Mouse (Mus musculus): Measurements from ENCODE around the gene Mcrs1. TPM values are rescaled to one million over a fixed set of nuclear protein-coding genes. Genes with fewer than 3 reads are reported as not detected.

The Mcrs1 gene
- total RNA-seq (2014; rRNA removed) (228 and 229 TPM in 2 replicates), polyA plus RNA-seq (2015; fragmentation: Nextera tagmentation; extraction: Ambion mirVana) (199 and 206 TPM in 2 replicates)

GRCm38 (mm10) chr15:99251626-99252380 is at the start of gene Mcrs1:
Mcrs1 (minus strand) TSS chr15:99251961.
- Histone ChIP-seq H3K27ac (peak within 1 kb of the TSS; percentile 94), H3K27me3 (ENCODE audit: insufficient read depth, low read length) (no peaks in the 10 kb centered on the region), H3K4me2 (ENCODE audit: low read depth, low read length) (peak within 1 kb of the TSS; percentile 60), H3K9me3 (ENCODE audit: low read length) (no peaks in the 10 kb centered on the region), H3K36me3 (ENCODE audit: insufficient read depth, low read length) (peaks cover 26% of the 10 kb centered on the region), H3K4me1 (ENCODE audit: insufficient read depth, low read length) (0 out of 2 replicates have a peak, but pooled peaks cover 3% of the 10 kb centered on the region), H3K9ac (replicated peaks; ENCODE audit: low read length) (peak within 1 kb of the TSS; percentile 51), H3K4me3 (ENCODE audit: low read length) (peak within 1 kb of the TSS; percentile 48)
- ATAC-seq (peak; percentile 95), DNase-seq (ENCODE audit: low spot score) (peak; percentile 100)
- 0 out of 2 replicates have a peak, but pooled peaks have one; percentile 15 for TF ChIP-seq CTCF (IDR thresholded peaks at IDR 0.05; ENCODE audit: low read depth)
- under 1% methylated on average over 52 of the region's 52 CpGs for WGBS

- no peak for TF ChIP-seq CTCF (IDR thresholded peaks at IDR 0.05; ENCODE audit: low read depth)
- whole genome bisulfite sequencing, result 38% methylated on average over 5 of the region's 5 CpGs
- ATAC-seq, result no peak
Measured at GRCm38 (mm10) chr15:99296213-99296612, 44.5 kb upstream of the Mcrs1 start.

GRCm38 (mm10) chr15:99295484-99295981 is 43.8 kb upstream of the Mcrs1 start, which contains the start of gene Fam186b:
Fam186b (minus strand) TSS chr15:99295888.
- Histone ChIP-seq H3K9me3 (ENCODE audit: low read length) (no peaks in the 10 kb centered on the region), H3K27ac (peak within 1 kb of the TSS; percentile 91), H3K4me2 (ENCODE audit: low read depth, low read length) (peak within 1 kb of the TSS; percentile 68), H3K27me3 (ENCODE audit: insufficient read depth, low read length) (no peaks in the 10 kb centered on the region), H3K9ac (replicated peaks; ENCODE audit: low read length) (peak within 1 kb of the TSS; percentile 70), H3K4me3 (ENCODE audit: low read length) (peak within 1 kb of the TSS; percentile 74), H3K4me1 (ENCODE audit: insufficient read depth, low read length) (no peaks in the 10 kb centered on the region; the same call in 1 of the 2 replicates), H3K36me3 (ENCODE audit: insufficient read depth, low read length) (no peaks in the 10 kb centered on the region)
- TF ChIP-seq CTCF (IDR thresholded peaks at IDR 0.05; ENCODE audit: low read depth), result no peak
- WGBS, result 2% methylated on average over 15 of the region's 17 CpGs
- ATAC-seq (peak; percentile 46), DNase-seq (ENCODE audit: low spot score) (peak; percentile 36)

More at GRCm38 (mm10) chr15:99296213-99296612, 44.5 kb upstream of the Mcrs1 start:
- Histone ChIP-seq H3K36me3 (ENCODE audit: insufficient read depth, low read length) (no peaks in the 10 kb centered on the region), H3K27ac (peak overlapping the region; percentile 91; the same call in 1 of the 2 replicates), H3K4me2 (ENCODE audit: low read depth, low read length) (peak overlapping the region; percentile 68), H3K27me3 (ENCODE audit: insufficient read depth, low read length) (no peaks in the 10 kb centered on the region), H3K4me3 (ENCODE audit: low read length) (peak overlapping the region; percentile 74), H3K9me3 (ENCODE audit: low read length) (no peaks in the 10 kb centered on the region), H3K4me1 (ENCODE audit: insufficient read depth, low read length) (no peaks in the 10 kb centered on the region; the same call in 1 of the 2 replicates), H3K9ac (replicated peaks; ENCODE audit: low read length) (0 out of 2 replicates have a peak overlapping the region, but pooled peaks have one; percentile 21)
- no peak for DNase-seq (ENCODE audit: low spot score)

DNA sequence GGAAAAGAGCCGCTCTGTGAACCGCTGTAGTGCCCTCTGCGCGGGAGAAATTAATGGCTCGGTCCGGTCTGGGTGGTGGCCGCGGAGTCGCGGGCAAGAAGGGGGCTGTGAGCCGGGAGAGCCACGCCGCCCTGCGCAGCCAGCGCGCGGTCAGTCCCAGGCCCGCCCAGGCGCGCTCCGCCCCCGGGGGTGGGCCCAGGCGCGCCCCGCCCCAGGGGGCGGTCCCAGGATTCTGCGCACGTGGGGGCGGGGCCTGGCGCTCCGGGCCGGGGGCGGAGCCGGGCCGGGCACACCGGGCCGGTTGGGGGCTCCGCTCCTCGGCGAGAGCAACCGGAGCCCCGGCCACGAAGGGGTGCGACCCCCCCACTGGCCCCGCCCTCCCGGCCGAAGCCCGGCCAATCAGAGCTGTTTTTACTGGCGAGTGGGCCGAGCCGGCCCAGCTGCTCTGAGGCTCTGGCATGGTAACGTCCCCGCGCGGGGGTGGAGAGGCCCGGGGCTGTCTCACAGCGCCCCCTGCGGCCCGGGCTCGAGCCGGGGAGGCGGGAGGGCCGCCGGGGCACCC is 43.1 kb upstream of the Mcrs1 start, which contains the start of gene Prpf40b:
Gene Prpf40b, plus strand, starts transcription at position 275 of the 562 bp plus-strand sequence.
- H3K27ac ChIP-seq, result peak within 1 kb of the TSS; percentile 91
- DNase-seq (ENCODE audit: low spot score) (peak; percentile 97), ATAC-seq (peak; percentile 98)
- 3% methylated on average over 49 of the region's 64 CpGs for WGBS
- H3K4me2 ChIP-seq (ENCODE audit: low read depth, low read length), result peak within 1 kb of the TSS; percentile 68
- H3K36me3 ChIP-seq (ENCODE audit: insufficient read depth, low read length), result no peaks in the 10 kb centered on the region
- no peaks in the 10 kb centered on the region for H3K9me3 ChIP-seq (ENCODE audit: low read length)
- no peaks in the 10 kb centered on the region for H3K27me3 ChIP-seq (ENCODE audit: insufficient read depth, low read length)
- peak within 1 kb of the TSS; percentile 70 for H3K9ac ChIP-seq (replicated peaks; ENCODE audit: low read length)
- no peak for TF ChIP-seq CTCF (IDR thresholded peaks at IDR 0.05; ENCODE audit: low read depth)
- H3K4me1 ChIP-seq (ENCODE audit: insufficient read depth, low read length), result no peaks in the 10 kb centered on the region; the same call in 1 of the 2 replicates
- peak within 1 kb of the TSS; percentile 74 for H3K4me3 ChIP-seq (ENCODE audit: low read length)

DNA sequence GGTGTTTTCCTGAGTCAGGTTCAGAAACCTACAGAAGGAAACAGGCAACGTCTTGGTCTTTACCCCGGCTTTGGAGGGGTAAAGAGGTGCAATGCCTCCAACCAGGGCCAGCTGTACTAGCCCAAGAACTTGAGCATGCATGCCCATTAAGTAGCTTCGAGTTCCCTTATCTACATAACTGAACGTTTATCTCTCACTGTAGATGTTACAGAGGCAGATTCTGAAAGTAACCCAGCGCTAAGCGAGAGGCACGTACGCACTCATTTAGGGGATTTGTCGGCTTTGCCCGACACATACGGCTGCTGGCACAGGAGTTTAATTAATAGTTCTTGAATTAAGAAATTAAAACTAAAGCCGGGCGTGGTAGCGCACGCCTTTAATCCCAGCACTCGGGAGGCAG is 42.5 kb upstream of the Mcrs1 start:
- Histone ChIP-seq H3K4me2 (ENCODE audit: low read depth, low read length) (peak overlapping the region; percentile 68), H3K27ac (peak overlapping the region; percentile 91; the same call in 1 of the 2 replicates), H3K36me3 (ENCODE audit: insufficient read depth, low read length) (no peaks in the 10 kb centered on the region), H3K9me3 (ENCODE audit: low read length) (no peaks in the 10 kb centered on the region), H3K9ac (replicated peaks; ENCODE audit: low read length) (peak overlapping the region; percentile 70; the same call in 1 of the 2 replicates), H3K4me1 (ENCODE audit: insufficient read depth, low read length) (no peaks in the 10 kb centered on the region; the same call in 1 of the 2 replicates), H3K4me3 (ENCODE audit: low read length) (peak overlapping the region; percentile 74), H3K27me3 (ENCODE audit: insufficient read depth, low read length) (no peaks in the 10 kb centered on the region)
- TF ChIP-seq CTCF (IDR thresholded peaks at IDR 0.05; ENCODE audit: low read depth), result no peak
- no peak for ATAC-seq
- DNase-seq (ENCODE audit: low spot score), result peak; percentile 9
- WGBS, result 23% methylated on average over 16 of the region's 16 CpGs

- H3K27ac ChIP-seq, result no peak overlapping the region
- no peak overlapping the region for H3K9ac ChIP-seq (replicated peaks; ENCODE audit: low read length)
- DNase-seq (ENCODE audit: low spot score) (no peak), ATAC-seq (no peak)
- H3K27me3 ChIP-seq (ENCODE audit: insufficient read depth, low read length), result no peaks in the 10 kb centered on the region
- H3K4me1 ChIP-seq (ENCODE audit: insufficient read depth, low read length), result no peaks in the 10 kb centered on the region; the same call in 1 of the 2 replicates
- H3K4me2 ChIP-seq (ENCODE audit: low read depth, low read length), result no peak overlapping the region
- TF ChIP-seq CTCF (IDR thresholded peaks at IDR 0.05; ENCODE audit: low read depth), result no peak
- H3K9me3 ChIP-seq (ENCODE audit: low read length), result no peaks in the 10 kb centered on the region
- WGBS, result 95% methylated on average over 11 of the region's 11 CpGs
- H3K36me3 ChIP-seq (ENCODE audit: insufficient read depth, low read length), result no peaks in the 10 kb centered on the region
- no peak overlapping the region for H3K4me3 ChIP-seq (ENCODE audit: low read length)
Measured at GRCm38 (mm10) chr15:99290586-99290985, 38.8 kb upstream of the Mcrs1 start.
